Mouse (Mus musculus): Measurements from ENCODE around the gene Loxl3.

Gene Loxl3

GRCm38 (mm10) chr6:83054074-83054851 is 20.3 kb downstream of the Loxl3 start, which contains the start of gene Aup1:
TSS of gene Aup1 (plus strand) at chr6:83054521.
- DNase-seq, result peak; percentile 98

GRCm38 (mm10) chr6:83054871-83055431 is 21.0 kb downstream of the Loxl3 start, which contains the start of gene Htra2:
TSS of gene Htra2 (minus strand) at chr6:83055273.
- DNase-seq, result peak; percentile 44

DNA sequence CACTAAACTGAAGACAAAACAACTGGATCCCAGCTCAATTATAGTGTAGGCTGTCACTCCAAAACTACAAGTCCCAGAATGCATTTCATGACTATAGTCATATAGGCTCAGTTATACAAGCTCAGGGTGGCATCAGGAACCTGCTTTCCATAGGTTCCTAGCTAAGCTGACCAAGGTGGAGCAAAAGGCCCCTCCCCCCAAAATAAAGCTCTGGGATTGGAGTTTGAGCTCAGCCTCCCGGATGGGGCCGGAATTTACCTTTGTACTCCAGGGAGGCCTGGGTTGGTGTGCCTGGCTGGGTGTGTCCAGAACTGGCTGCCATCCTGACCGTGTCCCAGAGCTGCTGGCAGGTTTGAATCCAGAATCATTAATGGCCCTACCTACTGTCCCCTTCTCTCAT is 23.8 kb downstream of the Loxl3 start, which contains the start of gene Dqx1:
Dqx1 (plus strand) TSS at position 55 of the 400 bp plus-strand sequence.
- DNase-seq, result peak; percentile 86

DNA sequence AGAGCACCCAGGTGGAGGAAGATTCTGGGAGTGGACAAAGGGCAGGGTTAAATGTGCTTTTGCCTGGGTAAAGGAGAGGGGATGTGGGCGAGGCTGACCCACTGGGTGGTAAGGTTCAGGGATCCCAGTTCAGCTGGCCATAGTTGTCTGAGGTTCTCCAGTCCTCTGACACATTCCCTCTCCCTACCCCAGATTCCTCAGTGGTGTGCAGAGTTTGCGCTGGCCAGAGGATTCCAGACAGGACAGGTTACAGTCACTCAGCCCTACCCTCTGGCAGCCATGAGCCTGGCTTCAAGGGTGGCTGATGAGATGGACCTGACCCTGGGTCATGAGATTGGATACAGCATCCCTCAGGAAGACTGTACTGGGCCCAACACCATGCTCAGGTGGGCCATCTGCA is 24.8 kb downstream of the Loxl3 start:
- no peak for DNase-seq

DNA sequence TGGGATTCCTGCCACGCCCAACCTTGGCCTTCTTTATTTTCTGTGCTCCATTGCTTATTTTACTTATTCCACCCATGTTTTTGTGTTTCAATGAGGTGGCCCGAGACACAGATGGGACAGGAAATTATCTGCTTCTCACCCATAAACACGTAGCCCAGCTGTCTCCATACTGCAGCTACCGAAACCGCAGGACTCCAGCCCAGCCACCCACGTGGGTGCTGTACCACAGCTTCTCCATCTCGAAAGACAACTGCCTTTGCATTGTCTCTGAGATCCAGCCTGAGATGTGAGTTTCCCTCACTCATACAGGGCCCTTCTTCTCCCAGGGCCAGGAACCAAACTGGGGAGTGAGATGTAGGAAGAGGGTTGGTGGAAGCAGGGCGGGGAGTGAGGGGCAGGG is 32.0 kb downstream of the Loxl3 start:
- no peak for DNase-seq

DNA sequence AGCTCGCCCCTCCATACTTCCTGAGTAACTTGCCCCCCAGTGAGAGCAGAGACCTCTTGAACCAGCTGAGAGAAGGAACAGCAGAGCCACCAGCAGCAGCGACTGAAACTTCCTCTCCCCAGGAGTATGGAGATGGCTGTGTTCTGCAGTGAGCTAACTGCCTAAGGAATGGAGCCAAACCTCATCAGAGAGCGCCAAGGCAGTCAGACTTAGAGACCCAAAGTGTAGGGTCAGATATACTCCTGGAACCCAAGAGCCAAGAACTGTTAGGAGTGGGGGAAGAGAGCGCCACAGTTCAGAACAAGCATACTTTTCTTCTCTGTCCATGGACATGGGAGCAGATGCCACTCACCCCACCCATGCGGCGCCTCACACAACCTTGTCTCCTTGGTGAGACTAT is 32.5 kb downstream of the Loxl3 start:
- DNase-seq, result no peak

- DNase-seq, result no peak
Observed at GRCm38 (mm10) chr6:83068221-83068620, 34.2 kb downstream of the Loxl3 start.

GRCm38 (mm10) chr6:83068706-83069487 is 34.9 kb downstream of the Loxl3 start:
- DNase-seq, result no peak

GRCm38 (mm10) chr6:83069488-83070246 is 35.7 kb downstream of the Loxl3 start:
- DNase-seq, result no peak

DNA sequence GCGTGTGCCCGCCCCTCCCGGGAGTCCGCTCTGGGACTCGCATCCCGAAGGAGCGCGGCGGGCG is 36.1 kb downstream of the Loxl3 start, which contains the start of gene Tlx2:
Tlx2 (minus strand) TSS at position 47 of the 64 bp plus-strand sequence.
- no peak for DNase-seq

GRCm38 (mm10) chr6:83070311-83071219 is 36.6 kb downstream of the Loxl3 start:
- DNase-seq, result no peak

GRCm38 (mm10) chr6:83071220-83071619 is 37.2 kb downstream of the Loxl3 start:
- no peak for DNase-seq

DNA sequence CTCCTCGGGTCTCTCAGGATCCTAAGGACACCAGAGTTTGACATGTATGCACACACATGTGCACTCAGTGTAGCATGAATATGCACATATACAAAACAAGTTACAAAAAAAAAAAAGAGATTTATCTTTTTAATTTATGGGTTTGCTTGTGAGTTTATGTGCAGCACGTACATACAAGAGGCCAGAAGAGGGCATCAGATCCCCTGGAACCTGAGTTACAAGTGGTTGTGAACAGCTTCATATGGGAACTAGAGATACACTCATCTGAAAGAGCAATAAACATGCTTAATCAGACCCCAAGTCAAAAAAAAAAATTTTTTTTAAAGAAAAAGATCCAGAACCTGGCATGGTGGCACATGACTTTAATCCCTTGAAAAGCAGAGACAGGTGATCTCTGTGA is 41.0 kb downstream of the Loxl3 start:
- no peak for DNase-seq

DNA sequence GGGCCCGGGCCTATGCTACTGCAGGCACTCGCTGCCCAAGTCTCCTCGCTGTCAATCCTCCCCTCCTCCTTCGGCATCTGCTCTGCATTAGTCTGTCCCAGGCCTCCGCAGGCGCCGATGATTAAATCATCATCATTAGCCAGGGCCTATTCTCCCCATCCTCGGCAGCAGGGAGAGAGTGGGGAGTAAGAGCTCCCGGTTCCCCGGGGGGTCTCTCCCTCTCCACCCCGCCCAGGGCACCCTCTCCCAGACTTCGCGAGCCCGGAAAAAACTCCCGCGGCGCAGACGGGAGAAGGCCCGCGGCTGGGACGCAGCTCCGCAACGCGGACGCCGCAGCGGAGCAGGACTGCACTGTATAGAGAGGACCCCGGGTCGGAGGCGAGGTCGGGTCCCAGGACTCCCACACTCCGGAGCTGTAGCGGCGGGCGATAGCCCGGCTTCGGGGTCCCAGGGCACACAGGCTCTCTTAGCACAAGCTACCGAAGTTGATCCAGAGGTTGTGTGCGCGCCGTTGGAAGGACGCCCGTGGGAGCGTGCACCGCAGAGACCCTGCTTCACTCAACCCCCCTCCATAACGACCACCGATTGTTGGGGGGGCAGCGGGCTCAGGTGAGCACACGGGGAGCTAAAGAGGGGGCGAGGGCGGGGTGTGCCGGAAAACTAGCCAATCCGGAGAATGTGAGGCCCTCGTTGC is 43.8 kb downstream of the Loxl3 start, which contains the start of gene Pcgf1:
Pcgf1 (plus strand) TSS at position 240 of the 694 bp plus-strand sequence.
- no peak for DNase-seq

- peak; percentile 99 for DNase-seq
Observed at GRCm38 (mm10) chr6:83078324-83078858, 44.4 kb downstream of the Loxl3 start.

DNA sequence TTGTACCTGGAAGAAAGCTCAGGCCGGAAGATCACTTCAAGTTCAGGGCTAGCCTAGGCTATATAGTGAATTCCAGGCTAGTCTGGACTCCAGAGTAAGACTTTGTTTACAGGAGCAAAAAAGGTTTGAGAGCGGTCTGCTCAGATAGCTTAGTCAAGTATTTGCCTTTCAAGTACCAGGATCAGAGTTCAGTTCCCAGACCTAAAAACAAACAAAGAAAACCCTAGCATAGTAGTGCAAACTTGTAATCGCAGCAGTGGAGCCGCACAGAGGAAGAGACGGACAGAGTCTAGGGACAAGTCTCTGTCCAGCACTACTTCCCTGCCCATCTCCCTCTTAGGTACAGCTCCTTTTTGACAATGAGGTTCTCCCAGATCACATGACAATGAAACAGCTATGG is 46.2 kb downstream of the Loxl3 start:
- no peak for DNase-seq

DNA sequence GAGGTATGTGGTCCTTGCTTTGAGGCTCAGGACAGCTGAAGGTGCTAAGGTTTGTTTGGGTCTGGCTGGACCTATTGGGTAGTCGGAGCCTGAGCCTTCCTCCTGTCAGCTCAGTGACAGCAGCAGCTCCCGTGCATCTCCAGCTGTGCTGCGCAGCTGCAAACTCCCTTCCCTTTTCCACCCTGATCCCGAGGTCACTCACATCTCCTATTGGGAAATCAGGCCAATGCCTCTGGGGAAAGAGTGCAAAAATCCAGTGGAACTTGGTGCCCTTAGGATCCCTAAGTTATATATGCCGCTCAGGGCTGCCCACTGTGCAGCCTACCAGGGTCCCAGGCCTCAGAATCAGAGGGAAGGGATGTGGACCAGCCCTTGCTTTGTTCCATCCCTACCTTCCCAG is 49.5 kb downstream of the Loxl3 start:
- no peak for DNase-seq

DNA sequence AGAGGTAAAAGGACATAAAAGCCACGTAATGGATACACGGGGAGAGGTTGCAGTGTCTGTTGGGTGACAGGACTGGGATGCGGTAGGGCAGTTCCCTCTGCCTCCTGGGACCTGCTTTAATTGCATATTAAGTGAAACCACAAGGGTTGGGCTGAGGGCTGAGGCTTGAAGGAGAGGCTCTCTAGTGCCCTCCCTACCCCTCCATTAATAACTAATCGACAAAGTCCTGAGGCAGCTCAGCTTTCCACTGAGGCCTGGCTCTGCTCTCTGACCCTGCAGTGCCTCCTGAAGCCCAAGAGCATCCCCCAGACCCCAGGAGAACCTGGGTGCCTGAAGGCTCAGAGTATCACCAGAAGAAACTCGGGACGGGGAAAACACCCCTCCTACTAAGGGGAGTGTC is 50.5 kb downstream of the Loxl3 start:
- no peak for DNase-seq

- no peak for DNase-seq
Observed at GRCm38 (mm10) chr6:83086121-83087035, 52.4 kb downstream of the Loxl3 start, which contains the start of gene Lbx2. TSS of gene Lbx2 (plus strand) at chr6:83086367.

All from kidney, adult 11 months (tissue).